27 mouse cellular contexts compared by ENCODE assay signal in the genomic region with DNA sequence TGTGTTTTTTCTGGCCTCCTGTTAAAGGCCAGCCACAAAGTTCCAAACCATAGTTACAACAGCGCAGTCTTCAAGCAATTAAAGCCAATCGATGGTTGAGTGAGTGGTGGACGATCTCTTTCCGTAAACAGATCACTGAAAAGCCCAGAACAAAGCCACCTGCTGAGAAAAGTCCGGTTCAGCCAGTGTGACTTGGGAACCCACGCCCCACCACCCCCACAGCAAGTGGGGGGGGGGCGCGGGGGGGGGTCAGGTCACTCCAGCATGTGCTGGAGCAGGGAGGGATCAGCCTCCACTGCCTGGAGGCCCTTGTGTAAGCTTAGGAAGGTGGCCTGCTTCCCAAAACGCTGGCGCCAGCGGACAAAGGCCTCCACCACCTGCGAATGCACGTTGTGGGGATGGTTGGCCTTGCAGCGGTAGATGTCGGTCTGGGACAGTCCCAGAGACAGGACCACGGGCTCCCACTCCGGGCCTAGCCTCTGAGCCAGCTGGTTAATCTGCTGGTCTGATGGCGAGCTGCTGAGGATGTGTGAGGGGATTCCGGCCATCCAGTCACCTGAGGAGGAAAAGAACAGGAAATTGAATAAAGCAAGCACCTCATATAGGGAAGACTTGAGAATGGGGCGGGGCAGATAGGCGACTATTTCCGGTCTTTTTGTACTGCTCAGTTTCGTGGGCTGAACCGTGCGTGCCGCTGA.
DNase-seq lines count a peak whose midpoint lies in the region; ATAC-seq and TF ChIP-seq lines count a peak whose summit lies in the region.
"Had no signal": no experiment of that assay in that cellular context is flagged by ENCODE, and none has a peak within 500 bp of the region (broad histone marks: within the 10 kb centered on the region; RNA-seq: fewer than 3 reads in every experiment).

No protein-coding gene starts in this region.

- no peaks in the 10 kb centered on the region for H3K9me3 ChIP-seq in forebrain, embryonic 12.5 days
- H3K9me3 ChIP-seq in forebrain, embryonic 14.5 days (replicated peaks; ENCODE audit: control insufficient read depth, low read length) = no peaks in the 10 kb centered on the region
- H3K9me3 ChIP-seq in lung, embryonic 16.5 days (ENCODE audit: control insufficient read depth, low read length) = no peaks in the 10 kb centered on the region
- no peaks in the 10 kb centered on the region for H3K9me3 ChIP-seq in ES-Bruce4 (replicated peaks; ENCODE audit: control insufficient read depth, insufficient read depth, low read length, poor library complexity, severe bottlenecking)
- H3K9me3 ChIP-seq: embryonic facial prominence, embryonic 12.5 days; heart, embryonic 15.5 days; hindbrain, embryonic 15.5 days; neural tube, embryonic 15.5 days; stomach, embryonic 15.5 days had no signal

- no peak for TF ChIP-seq CTCF in lung, adult 2 months (IDR thresholded peaks at IDR 0.05; ENCODE audit: insufficient read depth, low read length)
- no peak for TF ChIP-seq CTCF in ES-Bruce4 (IDR thresholded peaks at IDR 0.05; ENCODE audit: low read depth, low read length)
- no peak for TF ChIP-seq CTCF in layer of hippocampus, adult 2 months (conservative IDR thresholded peaks at IDR 0.05)

- no peak for DNase-seq in forebrain, embryonic 14.5 days (ENCODE audit: low spot score)
- no peak for DNase-seq in lung, adult 2 months
- peak; percentile 90 for DNase-seq in ZHBTc4 (ENCODE audit: low read depth, low spot score)
- no peak for DNase-seq in layer of hippocampus, adult 2 months (ENCODE audit: low spot score in 2 of 2)
- DNase-seq: cerebellum, adult 11-12 months; cerebellum, postnatal 14 days; gastrocnemius, postnatal 36 days; heart, adult 2 months; heart, postnatal 36 days; liver, postnatal 0 days; lung, postnatal 14 days; right cerebral cortex, adult 18-20 months; right cerebral cortex, postnatal 4 days had no signal

- no peak overlapping the region for H3K4me2 ChIP-seq in forebrain, embryonic 12.5 days
- H3K4me2 ChIP-seq in forebrain, embryonic 14.5 days (ENCODE audit: low read length) = no peak overlapping the region
- no peak overlapping the region for H3K4me2 ChIP-seq in lung, embryonic 16.5 days (ENCODE audit: low read depth, low read length)
- H3K4me2 ChIP-seq: embryonic facial prominence, embryonic 12.5 days; heart, embryonic 15.5 days; hindbrain, embryonic 15.5 days; liver, embryonic 11.5 days; neural tube, embryonic 15.5 days; stomach, embryonic 15.5 days had no signal

- peaks cover 12% of the 10 kb centered on the region for H3K4me1 ChIP-seq in forebrain, embryonic 12.5 days
- peaks cover 10% of the 10 kb centered on the region; the same call in 1 of the 2 replicates for H3K4me1 ChIP-seq in forebrain, embryonic 14.5 days (ENCODE audit: control insufficient read depth, insufficient read depth, low read length)
- H3K4me1 ChIP-seq in lung, embryonic 16.5 days (replicated peaks; ENCODE audit: control insufficient read depth, insufficient read depth, low read length) = peaks cover 20% of the 10 kb centered on the region
- H3K4me1 ChIP-seq in lung, adult 2 months (ENCODE audit: control insufficient read depth, insufficient read depth, low read length) = no peaks in the 10 kb centered on the region
- H3K4me1 ChIP-seq in ES-Bruce4 (ENCODE audit: control insufficient read depth, insufficient read depth, low read length) = peaks cover 1% of the 10 kb centered on the region

- H3K27me3 ChIP-seq in forebrain, embryonic 12.5 days = peaks cover 11% of the 10 kb centered on the region; the same call in 1 of the 2 replicates
- H3K27me3 ChIP-seq in forebrain, embryonic 14.5 days (replicated peaks; ENCODE audit: control insufficient read depth, insufficient read depth, low read length) = no peaks in the 10 kb centered on the region
- no peaks in the 10 kb centered on the region for H3K27me3 ChIP-seq in lung, embryonic 16.5 days (ENCODE audit: control insufficient read depth, insufficient read depth, low read depth, low read length)
- no peaks in the 10 kb centered on the region for H3K27me3 ChIP-seq in ES-Bruce4 (ENCODE audit: control insufficient read depth, insufficient read depth, low read length, poor library complexity, severe bottlenecking)
- H3K27me3 ChIP-seq: heart, embryonic 15.5 days; hindbrain, embryonic 15.5 days; neural tube, embryonic 15.5 days; stomach, embryonic 15.5 days had no signal

- no peak overlapping the region for H3K27ac ChIP-seq in forebrain, embryonic 12.5 days
- no peak overlapping the region for H3K27ac ChIP-seq in forebrain, embryonic 14.5 days (ENCODE audit: low read depth, low read length)
- H3K27ac ChIP-seq in lung, embryonic 16.5 days (ENCODE audit: low read length) = no peak overlapping the region
- H3K27ac ChIP-seq in ES-Bruce4 (ENCODE audit: insufficient read depth, low read length) = peak overlapping the region; percentile 62
- no peak overlapping the region for H3K27ac ChIP-seq in layer of hippocampus, adult 2 months
- H3K27ac ChIP-seq: embryonic facial prominence, embryonic 12.5 days; heart, adult 2 months; heart, embryonic 15.5 days; hindbrain, embryonic 15.5 days; kidney, postnatal 0 days; neural tube, embryonic 15.5 days; stomach, embryonic 15.5 days had no signal

- no peaks in the 10 kb centered on the region for H3K36me3 ChIP-seq in forebrain, embryonic 12.5 days (replicated peaks)
- H3K36me3 ChIP-seq in forebrain, embryonic 14.5 days (ENCODE audit: control insufficient read depth, insufficient read depth, low read length) = no peaks in the 10 kb centered on the region
- no peaks in the 10 kb centered on the region for H3K36me3 ChIP-seq in lung, embryonic 16.5 days (ENCODE audit: control insufficient read depth, insufficient read depth, low read length)
- H3K36me3 ChIP-seq in ES-Bruce4 (ENCODE audit: control insufficient read depth, insufficient read depth, low read length, poor library complexity, severe bottlenecking) = no peaks in the 10 kb centered on the region
- H3K36me3 ChIP-seq: embryonic facial prominence, embryonic 12.5 days; heart, embryonic 15.5 days; hindbrain, embryonic 15.5 days; neural tube, embryonic 15.5 days; stomach, embryonic 15.5 days had no signal

- TF ChIP-seq EP300 in ES-Bruce4 (IDR thresholded peaks at IDR 0.05; ENCODE audit: insufficient read depth, low read depth, low read length) = peak; percentile 91

- ATAC-seq in forebrain, embryonic 12.5 days (ENCODE audit: low FRiP score) = peak; percentile 23; the same call in 1 of the 2 replicates
- no peak for ATAC-seq in forebrain, embryonic 14.5 days
- 0 out of 2 replicates have a peak, but pooled peaks have one; percentile 10 for ATAC-seq in lung, embryonic 16.5 days (ENCODE audit: low read depth)
- ATAC-seq in erythroblast, adult 5-6 weeks (replicated peaks; ENCODE audit: low FRiP score, poor library complexity, severe bottlenecking) = no peak
- ATAC-seq: CD4-positive, CD25-positive, alpha-beta regulatory T cell, adult 4 months; intestine, postnatal 0 days; liver, postnatal 0 days had no signal

- TF ChIP-seq POLR2A in lung, adult 2 months (IDR thresholded peaks at IDR 0.05; ENCODE audit: borderline replicate concordance, extremely low read depth, low read depth, low read length) = no peak
- TF ChIP-seq POLR2A in ES-Bruce4 (IDR thresholded peaks at IDR 0.05; ENCODE audit: insufficient read depth, low read length) = no peak

- WGBS in forebrain, embryonic 12.5 days = 38% methylated on average over 23 of the region's 26 CpGs
- WGBS in forebrain, embryonic 14.5 days = 43% methylated on average over 26 of the region's 26 CpGs
- WGBS in lung, embryonic 16.5 days = 53% methylated on average over 25 of the region's 26 CpGs
- 68% methylated on average over 26 of the region's 26 CpGs for WGBS in lung, adult 2 months

- H3K9ac ChIP-seq in forebrain, embryonic 12.5 days = no peak overlapping the region
- no peak overlapping the region for H3K9ac ChIP-seq in forebrain, embryonic 14.5 days (ENCODE audit: low read length)
- H3K9ac ChIP-seq in lung, embryonic 16.5 days (ENCODE audit: low read length) = no peak overlapping the region
- 0 out of 2 replicates have a peak overlapping the region, but pooled peaks have one; percentile 18 for H3K9ac ChIP-seq in ES-Bruce4 (ENCODE audit: low read depth, poor library complexity, severe bottlenecking)
- H3K9ac ChIP-seq: embryonic facial prominence, embryonic 12.5 days; heart, embryonic 15.5 days; hindbrain, embryonic 15.5 days; liver, postnatal 0 days; neural tube, embryonic 15.5 days; stomach, embryonic 15.5 days had no signal

- no peak overlapping the region for H3K4me3 ChIP-seq in forebrain, embryonic 12.5 days (replicated peaks)
- H3K4me3 ChIP-seq in forebrain, embryonic 14.5 days (ENCODE audit: low read depth, low read length) = no peak overlapping the region
- H3K4me3 ChIP-seq in lung, embryonic 16.5 days (ENCODE audit: low read length) = no peak overlapping the region
- no peak overlapping the region for H3K4me3 ChIP-seq in lung, adult 2 months (replicated peaks; ENCODE audit: extremely low read depth, low read depth, low read length)
- H3K4me3 ChIP-seq in ES-Bruce4 (ENCODE audit: low read depth, low read length) = peak overlapping the region; percentile 5
- H3K4me3 ChIP-seq in layer of hippocampus, adult 2 months = no peak overlapping the region
- H3K4me3 ChIP-seq: embryonic facial prominence, embryonic 12.5 days; erythroblast, embryonic 14.5 days; heart, adult 2 months; heart, embryonic 15.5 days; hindbrain, embryonic 15.5 days; neural tube, embryonic 15.5 days; stomach, embryonic 15.5 days had no signal

Comparison
In these comparisons a context has a peak if more than half of its experiments do, and no peak if none do; other contexts are left out.
1. ATAC-seq: peak in forebrain, embryonic 12.5 days (single experiment) and lung, embryonic 16.5 days (single experiment); none in forebrain, embryonic 14.5 days (single experiment) and erythroblast, adult 5-6 weeks (single experiment).